Mouse (Mus musculus) MEL (cell line): ENCODE measurements at regions not wholly inside any gene's neighbourhood (a gene's known extent, or its start where the extent isn't known, plus 50 kb on each side); places are given as distances from the start of the nearest gene placed in this dataset.

Source experiments
- CHD1 ChIP-seq: IDR thresholded peaks from 2 replicates; pipeline ENCODE4 v1.6.1; 2012; ENCODE audit warnings: low read depth, mild to moderate bottlenecking, inconsistent platforms, low read length, improper control_type of control experiment
- CTCF ChIP-seq, 3 experiments: IDR thresholded peaks in 2 of 3; conservative IDR thresholded peaks in 1 of 3; 2 replicates each; pipeline ENCODE4 v1.5.1; 2011 to 2012; ENCODE audit warnings: low read length in 3 of 3, low read depth in 2 of 3, mild to moderate bottlenecking in 2 of 3, improper control_type of control experiment in 1 of 3, inconsistent platforms in 1 of 3, mixed read lengths in 1 of 3, moderate library complexity in 1 of 3; ENCODE audit not compliant: control insufficient read depth in 1 of 3, insufficient read depth in 1 of 3, poor library complexity in 1 of 3, severe bottlenecking in 1 of 3
- E2F4 ChIP-seq: IDR thresholded peaks from 2 replicates; pipeline ENCODE4 v1.6.1; 2011; ENCODE audit warnings: low read depth, low read length, improper control_type of control experiment, borderline replicate concordance
- EP300 ChIP-seq, 2 experiments: IDR thresholded peaks; 2 replicates each; pipeline ENCODE4 v1.6.1; 2011; ENCODE audit warnings: improper control_type of control experiment in 2 of 2, low read length in 2 of 2, low read depth in 1 of 2, mild to moderate bottlenecking in 1 of 2
- MAX ChIP-seq: IDR thresholded peaks from 2 replicates; pipeline ENCODE4 v1.6.1; 2011; ENCODE audit warnings: low read length, improper control_type of control experiment
- POLR2A ChIP-seq, 2 experiments: IDR thresholded peaks; 2 replicates each; pipeline ENCODE4 v1.6.1; 2011 to 2012; ENCODE audit warnings: low read length in 2 of 2, mild to moderate bottlenecking in 2 of 2, control low read depth in 1 of 2, improper control_type of control experiment in 1 of 2, low read depth in 1 of 2, moderate library complexity in 1 of 2; ENCODE audit not compliant: control insufficient read depth in 1 of 2, insufficient read depth in 1 of 2, poor library complexity in 1 of 2
- POLR2AphosphoS5 ChIP-seq: IDR thresholded peaks from 2 replicates; pipeline ENCODE4 v1.6.1; 2012; ENCODE audit warnings: low read depth, borderline replicate concordance, mild to moderate bottlenecking, inconsistent platforms, low read length, moderate library complexity, mixed read lengths
- RCOR1 ChIP-seq: IDR thresholded peaks from 2 replicates; pipeline ENCODE4 v1.6.1; 2012; ENCODE audit warnings: low read depth, mild to moderate bottlenecking, inconsistent platforms, low read length, improper control_type of control experiment
- TAL1 ChIP-seq: IDR thresholded peaks from 2 replicates; pipeline ENCODE4 v1.6.1; 2012; ENCODE audit warnings: mild to moderate bottlenecking, inconsistent platforms, low read length, moderate library complexity, mixed read lengths
- UBTF ChIP-seq: IDR thresholded peaks from 2 replicates; pipeline ENCODE4 v1.6.1; 2012; ENCODE audit warnings: low read depth, mild to moderate bottlenecking, inconsistent platforms, low read length, improper control_type of control experiment, moderate library complexity, borderline replicate concordance; ENCODE audit not compliant: insufficient read depth
- USF1 ChIP-seq: IDR thresholded peaks from 2 replicates; pipeline ENCODE4 v1.6.1; 2014; ENCODE audit warnings: low read depth, mild to moderate bottlenecking, inconsistent platforms, low read length, improper control_type of control experiment, moderate library complexity
- ZC3H11A ChIP-seq: IDR thresholded peaks from 2 replicates; pipeline ENCODE4 v1.6.1; 2012; ENCODE audit warnings: low read depth, mild to moderate bottlenecking, inconsistent platforms, low read length, improper control_type of control experiment
- ZNF384 ChIP-seq: IDR thresholded peaks from 2 replicates; pipeline ENCODE4 v1.6.1; 2012; ENCODE audit warnings: low read depth, mild to moderate bottlenecking, inconsistent platforms, low read length, improper control_type of control experiment

- TF ChIP-seq ZC3H11A (no peak), UBTF (no peak), CHD1 (no peak), CTCF (IDR thresholded peaks at IDR 0.05 in 2 of 3, conservative IDR thresholded peaks at IDR 0.05 in 1 of 3; ENCODE audit: control insufficient read depth in 1 of 3, insufficient read depth in 1 of 3, low read depth in 2 of 3, low read length in 3 of 3, poor library complexity in 1 of 3, severe bottlenecking in 1 of 3) (no peak), TAL1 (no peak), EP300 (IDR thresholded peaks at IDR 0.05; ENCODE audit: low read depth in 1 of 2, low read length in 2 of 2) (no peak), POLR2AphosphoS5 (no peak), POLR2A (IDR thresholded peaks at IDR 0.05; ENCODE audit: control insufficient read depth in 1 of 2, insufficient read depth in 1 of 2, low read depth in 1 of 2, low read length in 2 of 2, poor library complexity in 1 of 2) (no peak), USF1 (no peak), MAX (no peak), ZNF384 (no peak), E2F4 (no peak), RCOR1 (no peak)
These were observed 637.6 kb downstream of the Insc start for GRCm38 (mm10) chr7:115380989-115381610.
